ENCODE assay signal across 10 mouse cellular contexts in the genomic region with DNA sequence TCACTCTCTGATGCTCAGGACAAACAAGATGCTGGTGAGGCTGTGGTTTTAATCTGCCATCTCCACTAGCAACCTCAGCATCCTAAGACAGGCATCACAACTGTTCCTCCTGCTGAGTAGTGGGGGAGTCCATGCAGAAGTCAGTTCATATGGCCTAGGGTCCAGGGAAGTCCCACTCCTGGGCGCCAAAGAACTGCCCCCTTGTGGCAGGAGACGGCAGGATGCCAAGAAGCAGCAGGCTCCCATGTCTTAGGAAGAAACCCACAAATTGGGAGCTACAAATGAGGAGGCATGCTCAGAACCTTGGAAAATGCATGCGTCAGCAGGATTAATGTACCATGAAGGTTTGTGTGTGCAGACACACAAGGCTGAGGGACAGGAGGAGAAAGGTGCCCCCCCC. TPM values are rescaled to one million over a fixed set of nuclear protein-coding genes. Genes with fewer than 3 reads are reported as not detected.
DNase-seq lines count a peak whose midpoint lies in the region; ATAC-seq lines count a peak whose summit lies in the region.
"Had no signal": no experiment of that assay in that cellular context is flagged by ENCODE, and none has a peak within 500 bp of the region (broad histone marks: within the 10 kb centered on the region; RNA-seq: fewer than 3 reads in every experiment).

No protein-coding gene starts in this region.

- no peaks in the 10 kb centered on the region for H3K9me3 ChIP-seq in midbrain, embryonic 10.5 days (replicated peaks)
- no peaks in the 10 kb centered on the region for H3K9me3 ChIP-seq in midbrain, embryonic 13.5 days
- no peaks in the 10 kb centered on the region for H3K9me3 ChIP-seq in stomach, embryonic 16.5 days (replicated peaks; ENCODE audit: control insufficient read depth, low read length)

- H3K27ac ChIP-seq in midbrain, embryonic 10.5 days (replicated peaks): no peak overlapping the region
- no peak overlapping the region for H3K27ac ChIP-seq in midbrain, embryonic 13.5 days
- 0 out of 2 replicates have a peak overlapping the region, but pooled peaks have one; percentile 28 for H3K27ac ChIP-seq in stomach, embryonic 16.5 days (ENCODE audit: low read length)
- H3K27ac ChIP-seq: hindbrain, embryonic 14.5 days had no signal

- no peak overlapping the region for H3K4me2 ChIP-seq in midbrain, embryonic 13.5 days (replicated peaks)
- H3K4me2 ChIP-seq in stomach, embryonic 16.5 days (ENCODE audit: low read depth, low read length): no peak overlapping the region
- H3K4me2 ChIP-seq: hindbrain, embryonic 14.5 days had no signal

- H3K9ac ChIP-seq in midbrain, embryonic 13.5 days (replicated peaks): no peak overlapping the region
- no peak overlapping the region for H3K9ac ChIP-seq in stomach, embryonic 16.5 days (ENCODE audit: low read length)
- H3K9ac ChIP-seq: hindbrain, embryonic 14.5 days had no signal

- no peak for ATAC-seq in midbrain, embryonic 13.5 days
- ATAC-seq in stomach, embryonic 16.5 days (ENCODE audit: insufficient read depth, low FRiP score): no peak

- H3K36me3 ChIP-seq in midbrain, embryonic 10.5 days: no peaks in the 10 kb centered on the region
- H3K36me3 ChIP-seq in midbrain, embryonic 13.5 days: no peaks in the 10 kb centered on the region
- no peaks in the 10 kb centered on the region for H3K36me3 ChIP-seq in stomach, embryonic 16.5 days (ENCODE audit: control insufficient read depth, insufficient read depth, low read length)

- H3K4me1 ChIP-seq in midbrain, embryonic 10.5 days: peaks cover 7% of the 10 kb centered on the region; the same call in 1 of the 2 replicates
- peaks cover 11% of the 10 kb centered on the region; the same call in 1 of the 2 replicates for H3K4me1 ChIP-seq in midbrain, embryonic 13.5 days (replicated peaks)
- peaks cover 19% of the 10 kb centered on the region for H3K4me1 ChIP-seq in stomach, embryonic 16.5 days (ENCODE audit: control insufficient read depth, insufficient read depth, low read length)

- H3K27me3 ChIP-seq in midbrain, embryonic 10.5 days (ENCODE audit: low read depth, poor library complexity, severe bottlenecking): no peaks in the 10 kb centered on the region
- peaks cover 3% of the 10 kb centered on the region; the same call in 1 of the 2 replicates for H3K27me3 ChIP-seq in midbrain, embryonic 13.5 days
- H3K27me3 ChIP-seq in stomach, embryonic 16.5 days (ENCODE audit: control insufficient read depth, insufficient read depth, low read length): no peaks in the 10 kb centered on the region

- 32% methylated on average over 3 of the region's 3 CpGs for WGBS in midbrain, embryonic 10.5 days
- WGBS in midbrain, embryonic 13.5 days: 28% methylated on average over 3 of the region's 3 CpGs
- WGBS in stomach, embryonic 16.5 days: 24% methylated on average over 3 of the region's 3 CpGs

- DNase-seq in adrenal gland, adult 2 months: peak; percentile 21
- DNase-seq in adrenal gland, postnatal 10 days: no peak
- peak; percentile 52 for DNase-seq in midbrain, embryonic 10.5 days (ENCODE audit: low spot score)
- DNase-seq in kidney, postnatal 14 days: peak; percentile 37
- DNase-seq in urinary bladder, postnatal 10 days (ENCODE audit: low spot score): no peak
- DNase-seq in adrenal gland, postnatal 14 days: no peak
- DNase-seq: cerebellum, adult 8-10 months had no signal

- no peak overlapping the region for H3K4me3 ChIP-seq in midbrain, embryonic 10.5 days
- no peak overlapping the region for H3K4me3 ChIP-seq in midbrain, embryonic 13.5 days (replicated peaks)
- H3K4me3 ChIP-seq in stomach, embryonic 16.5 days (replicated peaks; ENCODE audit: low read length): no peak overlapping the region

RNA-seq across cellular contexts. Expression of gene Prss38, which starts 8.8 kb away (rescaled TPM):
- not detected for total RNA-seq in adrenal gland, adult 2 months (2021)
- not detected in 2 replicates for polyA plus RNA-seq in adrenal gland, adult 2 months (2012; rRNA removed)
- not detected for total RNA-seq in adrenal gland, postnatal 10 days (2021)
- not detected in 2 replicates for polyA plus RNA-seq in midbrain, embryonic 10.5 days (2016; fragmentation: Nextera tagmentation; extraction: Ambion mirVana)
- not detected in 2 replicates for polyA plus RNA-seq in midbrain, embryonic 13.5 days (2015; fragmentation: Nextera tagmentation; extraction: Ambion mirVana)
- not detected in 2 replicates for polyA plus RNA-seq in stomach, embryonic 16.5 days (2015; fragmentation: Nextera tagmentation; extraction: Ambion mirVana)
- total RNA-seq in adrenal gland, postnatal 14 days (2021): not detected in 2 replicates
- polyA plus RNA-seq: hindbrain, embryonic 14.5 days had no signal

RNA-seq across cellular contexts. Expression of gene Wnt9a, which starts 59.9 kb away (rescaled TPM):
- 1 to 10 TPM in 1 of 2 experiments, under 1 TPM in 1; 0.58 to 2.7 TPM for total RNA-seq in adrenal gland, adult 2 months (2021)
- 2.4 and 2.6 TPM in 2 replicates for polyA plus RNA-seq in adrenal gland, adult 2 months (2012; rRNA removed)
- 1 to 10 TPM; 1.7 to 3.5 TPM for total RNA-seq in adrenal gland, postnatal 10 days (2021)
- polyA plus RNA-seq in midbrain, embryonic 10.5 days (2016; fragmentation: Nextera tagmentation; extraction: Ambion mirVana): 7.8 and 9.7 TPM in 2 replicates
- 2.9 and 6.0 TPM in 2 replicates for polyA plus RNA-seq in midbrain, embryonic 13.5 days (2015; fragmentation: Nextera tagmentation; extraction: Ambion mirVana)
- polyA plus RNA-seq in stomach, embryonic 16.5 days (2015; fragmentation: Nextera tagmentation; extraction: Ambion mirVana): 5.6 and 5.8 TPM in 2 replicates
- total RNA-seq in adrenal gland, postnatal 14 days (2021): 0.98 and 1.1 TPM in 2 replicates

Comparison
In these comparisons a context has a peak if more than half of its experiments do, and no peak if none do; other contexts are left out.
1. DNase-seq: peak in adrenal gland, adult 2 months (single experiment), midbrain, embryonic 10.5 days (single experiment) and kidney, postnatal 14 days (single experiment); none in adrenal gland, postnatal 10 days (single experiment), urinary bladder, postnatal 10 days (single experiment) and adrenal gland, postnatal 14 days (single experiment).